Mouse (Mus musculus): ENCODE results near the gene Ccdc148. TPM values are rescaled to one million over a fixed set of nuclear protein-coding genes. Genes with fewer than 3 reads are reported as not detected.

The Ccdc148 gene
- polyA plus RNA-seq, 1 experiment from 2014 or later: 1.6 TPM

DNA sequence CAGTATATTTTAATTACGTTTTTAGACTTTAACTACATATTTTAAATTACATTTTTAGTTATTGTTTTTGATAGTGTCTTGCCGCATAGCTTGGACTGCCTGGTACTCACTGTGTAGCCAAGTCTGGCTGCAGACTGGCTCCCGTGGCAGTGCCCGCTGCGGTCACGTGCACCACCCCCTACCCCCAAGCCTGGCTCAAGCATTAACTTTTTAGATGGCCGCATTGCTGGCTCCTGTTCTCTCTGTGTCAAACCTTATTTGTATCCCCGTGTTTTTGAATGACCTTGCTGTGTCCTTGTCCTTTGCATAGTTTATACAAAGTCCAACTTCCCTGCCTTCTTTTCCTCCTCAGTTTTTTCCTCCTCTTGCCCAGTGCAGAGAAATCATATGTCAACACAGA is 25.6 kb upstream of the Ccdc148 start:
- Histone ChIP-seq H3K27me3 (ENCODE audit: control insufficient read depth, insufficient read depth, low read length) (no peaks in the 10 kb centered on the region), H3K9ac (replicated peaks; ENCODE audit: low read depth, low read length) (no peak overlapping the region), H3K4me2 (replicated peaks; ENCODE audit: low read depth, low read length) (no peak overlapping the region), H3K4me3 (ENCODE audit: low read depth, low read length) (no peak overlapping the region), H3K9me3 (ENCODE audit: control insufficient read depth, low read depth, low read length) (no peaks in the 10 kb centered on the region), H3K4me1 (ENCODE audit: control insufficient read depth, insufficient read depth, low read length) (no peaks in the 10 kb centered on the region), H3K36me3 (ENCODE audit: control insufficient read depth, insufficient read depth, low read length) (0 out of 2 replicates have a peak, but pooled peaks cover 2% of the 10 kb centered on the region), H3K27ac (ENCODE audit: low read length) (no peak overlapping the region)
- ATAC-seq (ENCODE audit: insufficient number of reproducible peaks, insufficient read depth, low FRiP score, low read depth): no peak
- WGBS: 95% methylated on average over 8 of the region's 8 CpGs

DNA sequence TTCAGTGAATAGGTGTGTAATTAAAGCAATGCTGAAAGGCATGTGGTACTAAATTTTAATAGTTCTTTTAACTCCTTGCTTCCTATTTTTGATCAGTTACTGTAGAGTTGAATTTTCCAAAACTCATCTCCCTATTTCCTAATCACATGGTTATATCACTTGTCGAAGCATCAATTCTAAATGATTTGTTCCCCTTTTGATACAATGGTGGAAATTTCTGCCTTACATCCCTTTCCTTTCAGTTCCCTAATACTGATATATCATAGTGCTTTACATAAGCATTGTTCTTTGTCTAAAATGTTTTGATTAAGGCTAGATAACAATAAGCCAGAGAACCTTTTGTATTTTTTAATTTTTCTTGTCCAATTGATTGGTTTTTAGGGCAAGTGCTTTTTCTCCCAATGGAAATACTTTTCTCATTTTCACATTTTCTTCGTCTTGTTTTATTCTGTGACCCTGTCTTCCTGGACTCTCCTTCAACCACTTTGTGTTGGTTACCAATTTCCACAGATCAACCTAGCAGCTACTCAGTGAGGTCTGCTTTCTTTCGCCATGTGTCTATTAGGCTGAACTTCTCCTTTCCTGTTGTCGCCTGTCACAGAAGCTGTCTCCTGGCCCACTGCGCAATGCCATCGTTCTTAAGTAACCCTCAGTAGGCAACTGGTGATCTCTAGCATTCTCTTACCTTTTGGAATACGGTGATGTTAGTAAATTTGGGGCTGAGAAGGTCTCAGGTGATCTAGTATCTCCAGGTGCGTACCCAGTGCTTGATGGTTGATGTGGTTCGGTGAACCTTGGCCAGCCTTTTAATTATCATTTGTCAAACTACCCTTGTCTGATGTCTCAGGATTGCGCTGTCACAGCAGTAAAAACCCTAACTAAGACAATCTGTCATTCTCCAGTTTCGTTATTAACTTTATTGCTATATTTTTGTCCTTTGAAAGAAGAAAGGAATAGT is 23.9 kb upstream of the Ccdc148 start:
- Histone ChIP-seq H3K9ac (replicated peaks; ENCODE audit: low read depth, low read length) (no peak overlapping the region), H3K4me3 (ENCODE audit: low read depth, low read length) (no peak overlapping the region), H3K27me3 (ENCODE audit: control insufficient read depth, insufficient read depth, low read length) (no peaks in the 10 kb centered on the region), H3K9me3 (ENCODE audit: control insufficient read depth, low read depth, low read length) (no peaks in the 10 kb centered on the region), H3K27ac (ENCODE audit: low read length) (no peak overlapping the region), H3K4me1 (ENCODE audit: control insufficient read depth, insufficient read depth, low read length) (peaks cover 11% of the 10 kb centered on the region), H3K4me2 (replicated peaks; ENCODE audit: low read depth, low read length) (no peak overlapping the region), H3K36me3 (ENCODE audit: control insufficient read depth, insufficient read depth, low read length) (0 out of 2 replicates have a peak, but pooled peaks cover 2% of the 10 kb centered on the region)
- 88% methylated on average over 11 of the region's 11 CpGs for WGBS
- ATAC-seq (ENCODE audit: insufficient number of reproducible peaks, insufficient read depth, low FRiP score, low read depth): no peak

DNA sequence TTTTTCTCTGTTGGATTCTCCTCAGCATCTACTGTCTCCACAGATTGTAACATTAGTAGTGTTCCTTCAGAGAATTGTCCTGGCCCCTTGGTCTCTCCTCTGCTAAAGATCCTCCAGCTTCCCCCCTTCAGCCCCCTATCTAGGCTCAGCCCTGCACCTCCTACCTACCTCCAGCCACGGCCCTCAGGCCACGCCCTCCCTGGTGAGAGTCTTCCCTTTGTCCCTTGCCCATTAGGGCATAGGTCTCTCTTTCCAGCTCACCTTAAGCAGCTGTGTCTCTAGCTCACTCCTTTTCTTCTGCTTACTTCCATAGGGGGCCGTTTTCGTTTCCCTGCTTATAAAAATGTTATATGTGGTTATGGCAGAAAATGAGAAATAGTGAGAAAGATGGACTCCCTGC is 23.1 kb upstream of the Ccdc148 start:
- Histone ChIP-seq H3K4me2 (replicated peaks; ENCODE audit: low read depth, low read length) (no peak overlapping the region), H3K27ac (ENCODE audit: low read length) (no peak overlapping the region), H3K27me3 (ENCODE audit: control insufficient read depth, insufficient read depth, low read length) (no peaks in the 10 kb centered on the region), H3K4me1 (ENCODE audit: control insufficient read depth, insufficient read depth, low read length) (peaks cover 18% of the 10 kb centered on the region), H3K4me3 (ENCODE audit: low read depth, low read length) (no peak overlapping the region), H3K9me3 (ENCODE audit: control insufficient read depth, low read depth, low read length) (no peaks in the 10 kb centered on the region), H3K36me3 (ENCODE audit: control insufficient read depth, insufficient read depth, low read length) (0 out of 2 replicates have a peak, but pooled peaks cover 2% of the 10 kb centered on the region), H3K9ac (replicated peaks; ENCODE audit: low read depth, low read length) (no peak overlapping the region)
- 79% methylated on average over 4 of the region's 4 CpGs for WGBS
- ATAC-seq (ENCODE audit: insufficient number of reproducible peaks, insufficient read depth, low FRiP score, low read depth): no peak

DNA sequence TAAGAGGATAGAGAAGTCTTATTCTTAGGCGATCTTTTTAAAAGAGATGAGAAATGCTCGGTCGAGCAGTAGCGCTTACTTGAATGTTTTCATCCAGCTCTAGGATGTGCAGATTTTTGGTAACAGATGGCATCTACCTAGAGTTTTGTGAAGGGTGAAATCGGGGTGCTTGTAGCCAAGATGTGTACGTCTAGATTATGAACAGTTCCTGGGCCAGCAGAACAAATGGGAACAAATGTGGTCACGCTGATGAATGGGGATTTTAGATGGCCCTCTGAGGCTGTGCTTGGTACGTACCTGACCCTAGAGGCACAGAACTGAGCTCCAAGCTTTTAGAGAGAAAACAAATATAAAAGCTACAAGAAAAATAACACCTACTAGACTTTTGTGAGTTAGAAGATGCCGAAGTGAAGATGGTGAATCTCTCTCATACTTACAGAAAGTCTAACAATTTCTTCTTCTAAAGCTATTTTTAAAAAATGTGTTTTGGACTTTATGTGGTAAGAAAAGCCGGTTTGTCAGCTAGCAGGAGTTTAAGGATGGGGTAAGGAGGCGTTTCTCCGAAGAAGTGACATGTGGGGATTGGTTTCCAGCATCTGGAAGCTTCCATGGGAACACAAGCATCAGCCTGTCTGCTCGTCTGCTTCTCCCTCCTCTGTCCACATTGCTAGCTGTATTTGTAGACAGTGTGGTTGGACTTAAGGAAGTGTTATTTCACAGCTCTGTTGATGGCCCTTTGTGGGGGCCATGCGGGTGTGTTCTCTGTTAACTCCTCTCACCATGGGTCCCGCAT is 21.0 kb upstream of the Ccdc148 start:
- H3K27ac ChIP-seq (ENCODE audit: low read length): no peak overlapping the region
- H3K36me3 ChIP-seq (ENCODE audit: control insufficient read depth, insufficient read depth, low read length): no peaks in the 10 kb centered on the region
- WGBS: 84% methylated on average over 15 of the region's 15 CpGs
- peaks cover 27% of the 10 kb centered on the region for H3K4me1 ChIP-seq (ENCODE audit: control insufficient read depth, insufficient read depth, low read length)
- no peak overlapping the region for H3K9ac ChIP-seq (replicated peaks; ENCODE audit: low read depth, low read length)
- H3K4me2 ChIP-seq (replicated peaks; ENCODE audit: low read depth, low read length): no peak overlapping the region
- ATAC-seq (ENCODE audit: insufficient number of reproducible peaks, insufficient read depth, low FRiP score, low read depth): no peak
- H3K9me3 ChIP-seq (ENCODE audit: control insufficient read depth, low read depth, low read length): no peaks in the 10 kb centered on the region
- H3K27me3 ChIP-seq (ENCODE audit: control insufficient read depth, insufficient read depth, low read length): no peaks in the 10 kb centered on the region
- no peak overlapping the region for H3K4me3 ChIP-seq (ENCODE audit: low read depth, low read length)

DNA sequence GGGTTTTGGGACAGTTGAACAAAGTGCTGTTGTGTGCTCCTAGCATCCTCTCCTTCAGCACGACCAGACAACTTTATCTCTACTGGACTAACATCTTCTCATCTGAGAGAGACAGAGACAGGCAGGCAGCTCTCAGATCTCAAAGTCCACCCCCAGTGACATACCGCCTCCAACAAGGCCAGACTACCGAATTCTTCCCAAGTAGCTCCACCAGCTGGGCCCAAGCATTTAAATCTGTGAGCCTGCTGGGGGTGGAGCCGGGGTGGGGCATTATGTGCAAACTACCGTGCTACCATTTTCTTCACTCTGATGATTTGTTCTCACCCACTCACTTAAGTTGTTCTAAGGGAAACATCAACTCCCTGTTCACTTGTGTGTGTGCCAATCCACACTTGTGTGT is 19.0 kb upstream of the Ccdc148 start:
- no peaks in the 10 kb centered on the region for H3K36me3 ChIP-seq (ENCODE audit: control insufficient read depth, insufficient read depth, low read length)
- no peak overlapping the region for H3K4me3 ChIP-seq (ENCODE audit: low read depth, low read length)
- no peaks in the 10 kb centered on the region for H3K9me3 ChIP-seq (ENCODE audit: control insufficient read depth, low read depth, low read length)
- H3K27me3 ChIP-seq (ENCODE audit: control insufficient read depth, insufficient read depth, low read length): no peaks in the 10 kb centered on the region
- H3K4me1 ChIP-seq (ENCODE audit: control insufficient read depth, insufficient read depth, low read length): peaks cover 30% of the 10 kb centered on the region
- WGBS: 43% methylated on average over 5 of the region's 5 CpGs
- no peak overlapping the region for H3K9ac ChIP-seq (replicated peaks; ENCODE audit: low read depth, low read length)
- ATAC-seq (ENCODE audit: insufficient number of reproducible peaks, insufficient read depth, low FRiP score, low read depth): no peak
- no peak overlapping the region for H3K4me2 ChIP-seq (replicated peaks; ENCODE audit: low read depth, low read length)
- no peak overlapping the region; the same call in 1 of the 2 replicates for H3K27ac ChIP-seq (ENCODE audit: low read length)

DNA sequence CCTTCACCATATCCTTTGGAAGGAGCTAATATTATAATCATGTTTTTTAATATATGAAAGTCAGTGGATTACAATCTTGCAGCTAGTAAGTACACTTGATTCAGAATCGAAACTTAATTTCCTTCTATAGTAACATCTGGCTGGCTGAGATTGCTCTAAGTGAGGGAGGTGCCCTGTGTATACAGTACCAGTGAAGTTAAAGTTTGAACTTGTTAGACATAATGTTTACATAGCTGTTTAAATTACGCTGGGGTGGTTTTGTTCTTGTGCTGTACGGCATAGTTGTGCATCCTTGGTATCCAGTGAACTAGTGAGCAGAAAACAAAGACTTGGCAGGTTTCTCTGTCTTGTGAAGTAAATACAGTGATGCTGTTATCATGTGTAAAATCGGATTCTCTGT is 18.5 kb upstream of the Ccdc148 start:
- ATAC-seq (ENCODE audit: insufficient number of reproducible peaks, insufficient read depth, low FRiP score, low read depth): peak; percentile 81
- Histone ChIP-seq H3K4me2 (replicated peaks; ENCODE audit: low read depth, low read length) (peak overlapping the region; percentile 10; the same call in 1 of the 2 replicates), H3K27me3 (ENCODE audit: control insufficient read depth, insufficient read depth, low read length) (no peaks in the 10 kb centered on the region), H3K9ac (replicated peaks; ENCODE audit: low read depth, low read length) (no peak overlapping the region), H3K36me3 (ENCODE audit: control insufficient read depth, insufficient read depth, low read length) (no peaks in the 10 kb centered on the region), H3K4me3 (ENCODE audit: low read depth, low read length) (no peak overlapping the region), H3K27ac (ENCODE audit: low read length) (peak overlapping the region; percentile 76), H3K4me1 (ENCODE audit: control insufficient read depth, insufficient read depth, low read length) (peaks cover 30% of the 10 kb centered on the region), H3K9me3 (ENCODE audit: control insufficient read depth, low read depth, low read length) (no peaks in the 10 kb centered on the region)
- WGBS: 26% methylated on average over 4 of the region's 4 CpGs

DNA sequence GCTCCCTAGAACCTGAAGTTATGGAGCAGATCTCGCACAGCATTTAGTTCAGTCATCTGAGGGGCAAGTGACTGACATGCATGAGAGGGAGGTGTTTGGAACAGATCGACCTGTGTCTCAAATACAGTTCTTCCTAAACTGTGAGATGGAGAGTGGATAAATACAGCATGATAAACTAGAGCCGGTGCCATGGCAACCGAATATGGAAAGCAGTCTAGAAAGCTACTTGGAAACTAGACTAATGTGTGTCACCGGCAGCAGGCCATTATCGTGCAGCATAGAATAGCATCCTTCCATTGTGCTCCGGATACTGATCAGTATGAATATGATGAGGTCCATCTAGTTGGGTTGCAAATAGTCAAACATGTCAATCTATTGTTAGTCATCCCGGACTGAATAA is 17.7 kb upstream of the Ccdc148 start:
- H3K4me3 ChIP-seq (ENCODE audit: low read depth, low read length): no peak overlapping the region
- no peak for ATAC-seq (ENCODE audit: insufficient number of reproducible peaks, insufficient read depth, low FRiP score, low read depth)
- WGBS: 72% methylated on average over 8 of the region's 8 CpGs
- no peaks in the 10 kb centered on the region for H3K36me3 ChIP-seq (ENCODE audit: control insufficient read depth, insufficient read depth, low read length)
- no peaks in the 10 kb centered on the region for H3K27me3 ChIP-seq (ENCODE audit: control insufficient read depth, insufficient read depth, low read length)
- H3K9me3 ChIP-seq (ENCODE audit: control insufficient read depth, low read depth, low read length): no peaks in the 10 kb centered on the region
- peak overlapping the region; percentile 76; the same call in 1 of the 2 replicates for H3K27ac ChIP-seq (ENCODE audit: low read length)
- H3K4me2 ChIP-seq (replicated peaks; ENCODE audit: low read depth, low read length): no peak overlapping the region
- no peak overlapping the region for H3K9ac ChIP-seq (replicated peaks; ENCODE audit: low read depth, low read length)
- H3K4me1 ChIP-seq (ENCODE audit: control insufficient read depth, insufficient read depth, low read length): peaks cover 30% of the 10 kb centered on the region

DNA sequence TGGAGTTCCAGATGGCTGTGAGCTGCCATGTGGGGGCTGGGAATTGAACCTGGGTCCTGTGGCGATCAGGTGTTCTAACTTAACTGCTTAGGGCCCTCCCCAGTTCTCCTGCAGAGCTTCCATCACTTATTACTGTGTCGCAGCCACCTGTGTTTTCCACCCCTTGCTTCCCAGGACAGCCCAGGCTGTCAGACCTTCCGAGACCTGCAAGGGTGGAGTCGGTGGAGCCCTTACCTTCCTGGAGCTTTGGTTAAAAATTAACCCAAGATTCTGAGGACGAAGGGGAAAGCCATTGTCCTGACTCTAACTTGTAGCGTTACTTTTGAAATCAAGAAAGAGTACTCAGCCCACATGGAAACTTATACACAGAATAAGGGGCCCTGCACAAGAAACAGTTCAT is 15.4 kb upstream of the Ccdc148 start:
- WGBS: 68% methylated on average over 6 of the region's 6 CpGs
- peaks cover 35% of the 10 kb centered on the region for H3K4me1 ChIP-seq (ENCODE audit: control insufficient read depth, insufficient read depth, low read length)
- H3K4me2 ChIP-seq (replicated peaks; ENCODE audit: low read depth, low read length): no peak overlapping the region
- H3K27me3 ChIP-seq (ENCODE audit: control insufficient read depth, insufficient read depth, low read length): no peaks in the 10 kb centered on the region
- peak; percentile 80 for ATAC-seq (ENCODE audit: insufficient number of reproducible peaks, insufficient read depth, low FRiP score, low read depth)
- H3K9me3 ChIP-seq (ENCODE audit: control insufficient read depth, low read depth, low read length): no peaks in the 10 kb centered on the region
- no peaks in the 10 kb centered on the region for H3K36me3 ChIP-seq (ENCODE audit: control insufficient read depth, insufficient read depth, low read length)
- no peak overlapping the region for H3K9ac ChIP-seq (replicated peaks; ENCODE audit: low read depth, low read length)
- peak overlapping the region; percentile 84; the same call in 1 of the 2 replicates for H3K27ac ChIP-seq (ENCODE audit: low read length)
- no peak overlapping the region for H3K4me3 ChIP-seq (ENCODE audit: low read depth, low read length)
